Mouse (Mus musculus) lung, adult 10 weeks (tissue): ENCODE results near the gene Map9. TPM values are rescaled to one million over a fixed set of nuclear protein-coding genes. Genes with fewer than 3 reads are reported as not detected.

Experiments used
- polyA plus RNA-seq: library from polyadenylated mRNA; stranded (reverse); fragments of 350-450 nt; fragmentation: Illumina TruSeq; extraction: RNeasy Lipid Tissue Mini Kit (QIAGEN cat#74804); gene quantifications from one replicate; pipeline ENCODE4 v1.2.3, GENCODE M21; 2014; ENCODE audit warnings: low read depth, low replicate concordance; ENCODE audit not compliant: insufficient read depth

The Map9 gene
- 1.6 TPM for polyA plus RNA-seq

GRCm38 (mm10) chr3:82357797-82358524 lies at the start of gene Map9:
Gene Map9, plus strand, starts transcription at chr3:82358044.

Other genes starting within 250 kb of the Map9 start
- gene Gucy1a1, start 212.3 kb upstream of the Map9 start, polyA plus RNA-seq: 52.8 TPM
- not detected for gene Npy2r, start 190.0 kb downstream of the Map9 start, polyA plus RNA-seq